Mouse (Mus musculus): ENCODE measurements around the gene Fzd7. TPM values are rescaled to one million over a fixed set of nuclear protein-coding genes. Genes with fewer than 3 reads are reported as not detected.
A peak's percentile ranks its signal among the peaks of the same experiment; 100 is the strongest.

Gene Fzd7
- polyA plus RNA-seq, 1 experiment from 2014 or later = 4.4 TPM

DNA sequence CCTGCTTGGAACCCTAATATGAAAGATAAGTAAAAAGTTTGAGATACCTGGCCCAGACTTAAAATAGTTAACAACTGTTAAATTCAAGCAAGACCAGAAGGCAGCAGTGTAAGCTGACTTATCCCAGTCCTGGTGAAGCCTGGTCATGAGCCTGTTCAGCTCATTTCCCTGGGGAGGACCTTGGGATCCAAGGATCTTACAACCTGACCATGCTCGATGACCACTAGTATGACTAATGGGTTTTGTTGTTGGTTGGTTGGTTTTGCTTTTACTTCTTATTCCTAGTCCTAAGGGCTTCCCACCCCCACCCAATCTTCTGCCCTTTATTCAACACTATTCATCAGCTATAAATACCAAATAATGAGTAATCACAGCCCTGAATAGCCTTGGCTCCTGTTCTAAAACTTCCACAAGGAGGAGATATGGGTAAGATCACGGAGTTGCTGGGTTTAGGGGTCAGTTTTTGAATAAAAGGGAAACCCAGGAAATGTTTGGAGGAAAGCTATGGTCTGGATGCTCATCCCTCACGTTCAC, 38.0 kb upstream of the Fzd7 start:
- Histone ChIP-seq H3K27ac (no peak overlapping the region), H3K27me3 (ENCODE audit: control insufficient read depth, insufficient read depth, low read length) (no peaks in the 10 kb centered on the region), H3K4me2 (replicated peaks) (no peak overlapping the region), H3K9me3 (ENCODE audit: control insufficient read depth, low read length) (no peaks in the 10 kb centered on the region), H3K4me1 (replicated peaks; ENCODE audit: control insufficient read depth, insufficient read depth, low read length) (peaks cover 6% of the 10 kb centered on the region; the same call in 1 of the 2 replicates), H3K9ac (no peak overlapping the region), H3K4me3 (replicated peaks; ENCODE audit: low read length) (no peak overlapping the region), H3K36me3 (replicated peaks; ENCODE audit: control insufficient read depth, insufficient read depth) (no peaks in the 10 kb centered on the region)
- no peak for DNase-seq (ENCODE audit: low spot score)
- no peak for ATAC-seq (ENCODE audit: low FRiP score)
- 84% methylated on average over 3 of the region's 3 CpGs for WGBS

DNA sequence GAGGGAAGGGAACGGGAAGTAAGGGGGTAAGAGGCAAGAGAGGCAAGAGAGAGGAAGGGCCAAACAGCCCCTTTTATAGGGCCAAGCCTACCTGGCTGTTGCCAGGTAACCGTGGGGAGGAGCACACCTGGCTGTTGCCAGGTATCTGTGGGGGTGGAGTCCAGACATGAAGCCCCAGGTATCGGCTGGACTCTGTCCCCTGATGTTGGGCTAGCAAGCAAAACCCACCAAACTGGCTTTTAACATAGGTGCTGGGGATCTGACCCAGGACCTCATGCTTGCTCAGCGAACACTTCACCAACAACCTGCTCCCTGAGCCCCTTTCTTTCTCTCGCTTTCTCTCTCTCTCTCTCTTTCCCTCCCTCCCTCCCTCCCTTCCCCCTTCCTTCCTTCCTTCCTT, 37.0 kb upstream of the Fzd7 start:
- ATAC-seq (ENCODE audit: low FRiP score) (no peak), DNase-seq (ENCODE audit: low spot score) (no peak)
- H3K27me3 ChIP-seq (ENCODE audit: control insufficient read depth, insufficient read depth, low read length) = no peaks in the 10 kb centered on the region
- no peak overlapping the region for H3K4me3 ChIP-seq (replicated peaks; ENCODE audit: low read length)
- H3K9me3 ChIP-seq (ENCODE audit: control insufficient read depth, low read length) = no peaks in the 10 kb centered on the region
- no peaks in the 10 kb centered on the region for H3K36me3 ChIP-seq (replicated peaks; ENCODE audit: control insufficient read depth, insufficient read depth)
- no peak overlapping the region for H3K4me2 ChIP-seq (replicated peaks)
- H3K27ac ChIP-seq = no peak overlapping the region
- no peak overlapping the region for H3K9ac ChIP-seq
- H3K4me1 ChIP-seq (replicated peaks; ENCODE audit: control insufficient read depth, insufficient read depth, low read length) = peaks cover 13% of the 10 kb centered on the region; the same call in 1 of the 2 replicates
- WGBS = 80% methylated on average over 5 of the region's 5 CpGs

DNA sequence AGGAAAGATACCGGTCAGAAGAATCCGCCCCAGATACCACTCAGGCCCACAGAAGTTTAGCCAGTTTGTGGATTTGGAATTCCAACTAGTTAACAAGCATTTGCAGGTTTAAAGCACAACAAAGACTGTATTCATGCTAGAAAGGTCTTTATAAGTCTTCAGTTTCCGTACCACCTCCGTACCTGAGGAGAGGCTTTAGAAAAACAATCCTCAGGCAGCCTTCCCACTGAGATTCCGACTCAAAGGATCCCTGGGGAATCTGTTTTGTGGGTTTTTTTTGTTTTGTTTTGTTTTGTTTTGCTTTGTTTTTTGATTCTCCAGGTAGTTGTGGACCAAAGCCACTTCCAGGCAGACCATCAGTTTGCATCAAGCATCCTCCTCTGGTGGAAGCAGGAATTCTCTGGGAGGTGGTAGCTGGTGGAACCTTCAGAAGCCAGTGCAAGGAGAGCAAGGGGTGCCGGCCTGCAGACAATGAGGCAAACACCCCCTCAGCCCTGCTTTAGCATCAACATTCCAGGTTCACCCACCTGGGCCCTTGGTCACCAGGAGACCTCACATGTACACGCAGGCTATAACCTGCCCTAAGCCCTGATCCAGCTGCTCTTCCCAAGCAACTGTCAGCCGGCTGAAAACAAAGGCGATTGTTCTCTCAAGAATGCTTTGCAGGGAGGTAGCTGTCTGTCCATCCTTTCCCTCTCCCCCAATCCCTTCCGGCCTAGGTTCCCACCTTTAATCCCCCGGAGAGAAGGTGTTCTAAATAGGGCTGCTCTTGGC, 33.5 kb upstream of the Fzd7 start:
- DNase-seq (ENCODE audit: low spot score) = no peak
- Histone ChIP-seq H3K4me1 (replicated peaks; ENCODE audit: control insufficient read depth, insufficient read depth, low read length) (peaks cover 13% of the 10 kb centered on the region; the same call in 1 of the 2 replicates), H3K27me3 (ENCODE audit: control insufficient read depth, insufficient read depth, low read length) (no peaks in the 10 kb centered on the region), H3K27ac (no peak overlapping the region), H3K4me3 (replicated peaks; ENCODE audit: low read length) (no peak overlapping the region), H3K4me2 (replicated peaks) (peak overlapping the region; percentile 19; the same call in 1 of the 2 replicates), H3K9me3 (ENCODE audit: control insufficient read depth, low read length) (0 out of 2 replicates have a peak, but pooled peaks cover 3% of the 10 kb centered on the region), H3K9ac (0 out of 2 replicates have a peak overlapping the region, but pooled peaks have one; percentile 2), H3K36me3 (replicated peaks; ENCODE audit: control insufficient read depth, insufficient read depth) (no peaks in the 10 kb centered on the region)
- 34% methylated on average over 11 of the region's 11 CpGs for WGBS
- no peak for ATAC-seq (ENCODE audit: low FRiP score)

DNA sequence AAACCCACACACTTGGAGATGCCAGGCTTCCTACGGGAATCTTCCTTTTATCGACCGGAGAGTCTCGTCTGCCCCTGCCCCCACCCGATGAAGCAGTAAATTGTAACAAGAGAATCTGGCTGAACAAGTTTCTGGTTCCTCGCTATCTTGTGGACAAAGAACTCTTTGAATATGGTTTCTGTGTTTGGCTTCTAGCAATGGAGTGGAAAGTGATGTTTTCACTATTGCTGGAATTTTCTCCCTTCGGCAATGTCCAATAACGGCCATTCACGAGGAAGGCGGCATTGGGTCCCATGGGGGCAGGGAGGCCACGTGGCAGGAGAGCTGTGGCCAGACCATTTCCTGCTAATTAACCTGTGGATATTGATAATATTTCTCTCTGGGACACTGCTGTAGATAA, 32.8 kb upstream of the Fzd7 start:
- Histone ChIP-seq H3K4me1 (replicated peaks; ENCODE audit: control insufficient read depth, insufficient read depth, low read length) (peaks cover 13% of the 10 kb centered on the region; the same call in 1 of the 2 replicates), H3K4me3 (replicated peaks; ENCODE audit: low read length) (no peak overlapping the region), H3K9ac (0 out of 2 replicates have a peak overlapping the region, but pooled peaks have one; percentile 2), H3K27me3 (ENCODE audit: control insufficient read depth, insufficient read depth, low read length) (no peaks in the 10 kb centered on the region), H3K36me3 (replicated peaks; ENCODE audit: control insufficient read depth, insufficient read depth) (no peaks in the 10 kb centered on the region), H3K27ac (no peak overlapping the region), H3K9me3 (ENCODE audit: control insufficient read depth, low read length) (0 out of 2 replicates have a peak, but pooled peaks cover 3% of the 10 kb centered on the region), H3K4me2 (replicated peaks) (peak overlapping the region; percentile 19; the same call in 1 of the 2 replicates)
- WGBS = 16% methylated on average over 11 of the region's 11 CpGs
- ATAC-seq (ENCODE audit: low FRiP score) (no peak), DNase-seq (ENCODE audit: low spot score) (no peak)

DNA sequence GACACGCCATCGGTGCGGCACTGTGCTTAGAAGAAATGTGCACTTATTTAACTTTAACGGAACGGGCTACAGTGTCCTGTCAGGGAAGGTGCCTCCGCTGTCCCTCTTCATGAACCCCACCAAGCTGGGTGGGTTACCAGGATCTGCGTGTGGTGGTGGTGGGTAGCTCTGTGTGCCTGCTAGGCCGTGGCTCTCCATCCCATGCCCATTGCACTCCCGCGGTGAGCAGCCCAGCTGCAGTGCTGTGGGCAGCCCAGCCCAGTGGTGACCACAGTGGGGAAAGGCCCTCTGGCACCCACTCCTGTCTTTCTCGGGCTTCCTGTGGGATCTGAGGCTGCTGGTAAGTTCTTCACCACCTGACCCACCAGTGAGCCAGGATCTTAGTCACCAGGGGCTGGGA, 31.3 kb upstream of the Fzd7 start:
- Histone ChIP-seq H3K27ac (no peak overlapping the region), H3K27me3 (ENCODE audit: control insufficient read depth, insufficient read depth, low read length) (no peaks in the 10 kb centered on the region), H3K9me3 (ENCODE audit: control insufficient read depth, low read length) (0 out of 2 replicates have a peak, but pooled peaks cover 3% of the 10 kb centered on the region), H3K4me2 (replicated peaks) (no peak overlapping the region), H3K9ac (no peak overlapping the region), H3K36me3 (replicated peaks; ENCODE audit: control insufficient read depth, insufficient read depth) (no peaks in the 10 kb centered on the region), H3K4me1 (replicated peaks; ENCODE audit: control insufficient read depth, insufficient read depth, low read length) (peaks cover 13% of the 10 kb centered on the region; the same call in 1 of the 2 replicates), H3K4me3 (replicated peaks; ENCODE audit: low read length) (no peak overlapping the region)
- WGBS = 82% methylated on average over 11 of the region's 11 CpGs
- DNase-seq (ENCODE audit: low spot score) (no peak), ATAC-seq (ENCODE audit: low FRiP score) (no peak)

DNA sequence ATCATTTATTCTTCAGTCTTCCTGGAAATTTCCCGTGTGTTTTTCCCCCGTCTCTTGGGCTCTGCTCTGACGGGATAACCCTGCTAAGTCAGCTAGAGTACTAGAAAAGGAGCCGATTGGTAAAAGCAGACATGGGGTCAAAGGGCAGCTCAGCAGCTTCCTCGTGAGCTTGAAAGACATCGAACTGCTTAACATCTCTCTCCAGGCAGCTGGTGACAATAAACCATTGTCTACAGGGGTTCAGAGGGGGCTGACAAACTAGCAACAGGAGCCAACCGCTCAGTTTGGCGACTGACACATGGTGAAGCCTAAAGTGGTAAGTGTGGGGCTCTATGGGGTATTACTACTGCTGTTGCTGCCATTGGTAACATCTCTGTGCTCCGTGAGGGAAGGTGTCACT, 30.6 kb upstream of the Fzd7 start:
- H3K4me3 ChIP-seq (replicated peaks; ENCODE audit: low read length) = no peak overlapping the region
- WGBS = 8% methylated on average over 9 of the region's 9 CpGs
- no peaks in the 10 kb centered on the region for H3K27me3 ChIP-seq (ENCODE audit: control insufficient read depth, insufficient read depth, low read length)
- DNase-seq (ENCODE audit: low spot score) = no peak
- H3K9ac ChIP-seq = no peak overlapping the region
- no peak for ATAC-seq (ENCODE audit: low FRiP score)
- peaks cover 13% of the 10 kb centered on the region; the same call in 1 of the 2 replicates for H3K4me1 ChIP-seq (replicated peaks; ENCODE audit: control insufficient read depth, insufficient read depth, low read length)
- H3K4me2 ChIP-seq (replicated peaks) = no peak overlapping the region
- H3K27ac ChIP-seq = no peak overlapping the region
- H3K9me3 ChIP-seq (ENCODE audit: control insufficient read depth, low read length) = 0 out of 2 replicates have a peak, but pooled peaks cover 3% of the 10 kb centered on the region
- H3K36me3 ChIP-seq (replicated peaks; ENCODE audit: control insufficient read depth, insufficient read depth) = no peaks in the 10 kb centered on the region

DNA sequence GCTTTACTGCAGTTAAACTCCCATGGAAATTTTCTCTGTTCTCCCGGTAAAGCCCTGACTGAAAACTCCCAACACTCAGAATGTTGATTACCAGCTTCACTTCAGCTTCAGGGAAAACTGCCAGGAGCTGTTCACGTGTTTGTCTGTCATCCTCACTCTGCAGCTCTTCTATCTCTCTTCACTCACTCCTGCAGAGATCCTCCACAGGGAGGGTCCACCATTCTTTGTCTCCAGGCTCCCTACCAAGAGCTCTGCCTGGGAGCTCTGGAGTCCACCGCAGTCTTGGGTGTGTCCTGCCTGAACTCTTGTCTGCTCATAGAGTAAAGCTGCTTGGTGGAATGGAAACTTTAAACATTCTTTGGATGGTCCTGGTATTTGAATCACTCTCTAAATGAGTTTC, 25.4 kb upstream of the Fzd7 start:
- Histone ChIP-seq H3K36me3 (replicated peaks; ENCODE audit: control insufficient read depth, insufficient read depth) (no peaks in the 10 kb centered on the region), H3K4me3 (replicated peaks; ENCODE audit: low read length) (no peak overlapping the region), H3K27me3 (ENCODE audit: control insufficient read depth, insufficient read depth, low read length) (no peaks in the 10 kb centered on the region), H3K4me1 (replicated peaks; ENCODE audit: control insufficient read depth, insufficient read depth, low read length) (no peaks in the 10 kb centered on the region), H3K27ac (no peak overlapping the region), H3K9ac (no peak overlapping the region), H3K9me3 (ENCODE audit: control insufficient read depth, low read length) (0 out of 2 replicates have a peak, but pooled peaks cover 3% of the 10 kb centered on the region), H3K4me2 (replicated peaks) (no peak overlapping the region)
- no peak for DNase-seq (ENCODE audit: low spot score)
- WGBS = 18% methylated on average over 3 of the region's 3 CpGs
- no peak for ATAC-seq (ENCODE audit: low FRiP score)

DNA sequence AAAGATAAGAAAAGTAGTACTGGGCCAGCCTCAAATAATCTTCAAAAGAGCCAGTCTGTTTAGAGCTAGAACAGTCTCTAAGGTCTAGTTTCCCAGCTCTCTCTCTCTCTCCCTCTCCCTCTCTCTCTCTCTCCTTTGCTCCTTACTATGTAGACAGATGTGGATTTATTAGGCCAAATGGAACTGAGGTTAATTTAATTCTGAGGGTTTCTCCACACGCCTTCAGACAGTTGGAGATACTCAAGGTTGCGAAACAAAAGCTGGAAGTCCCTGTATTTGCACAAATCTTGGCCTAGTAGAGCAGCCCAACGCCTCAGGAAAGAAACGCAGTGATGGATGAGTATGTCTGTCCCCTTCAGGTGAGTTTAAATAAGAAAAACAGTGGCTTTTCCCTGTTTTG, 24.4 kb upstream of the Fzd7 start:
- WGBS = 79% methylated on average over 4 of the region's 4 CpGs
- H3K4me1 ChIP-seq (replicated peaks; ENCODE audit: control insufficient read depth, insufficient read depth, low read length) = no peaks in the 10 kb centered on the region
- no peak overlapping the region for H3K27ac ChIP-seq
- H3K4me3 ChIP-seq (replicated peaks; ENCODE audit: low read length) = no peak overlapping the region
- ATAC-seq (ENCODE audit: low FRiP score) (no peak), DNase-seq (ENCODE audit: low spot score) (no peak)
- H3K27me3 ChIP-seq (ENCODE audit: control insufficient read depth, insufficient read depth, low read length) = no peaks in the 10 kb centered on the region
- H3K36me3 ChIP-seq (replicated peaks; ENCODE audit: control insufficient read depth, insufficient read depth) = no peaks in the 10 kb centered on the region
- H3K9me3 ChIP-seq (ENCODE audit: control insufficient read depth, low read length) = no peaks in the 10 kb centered on the region
- H3K4me2 ChIP-seq (replicated peaks) = no peak overlapping the region
- H3K9ac ChIP-seq = no peak overlapping the region

DNA sequence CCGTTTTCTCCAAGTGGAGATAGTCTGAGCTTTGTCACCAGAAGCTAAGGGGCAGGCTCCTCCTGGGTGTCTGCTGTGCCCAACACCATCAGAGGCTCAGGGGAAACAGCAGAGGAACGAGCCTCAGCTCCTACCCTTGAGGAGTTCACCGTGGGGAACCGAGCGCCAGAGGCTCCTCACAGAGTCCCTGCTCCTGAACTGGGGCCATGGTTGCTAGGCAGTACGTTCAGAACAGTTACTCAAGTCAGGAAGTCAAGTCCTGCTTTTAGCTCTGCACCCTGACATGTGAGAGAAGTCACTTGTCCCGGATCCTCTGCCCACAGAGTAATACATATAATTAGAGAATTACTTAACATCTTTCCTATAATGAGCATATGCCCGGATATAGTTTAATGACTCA, 23.3 kb upstream of the Fzd7 start:
- Histone ChIP-seq H3K4me1 (replicated peaks; ENCODE audit: control insufficient read depth, insufficient read depth, low read length) (no peaks in the 10 kb centered on the region), H3K9me3 (ENCODE audit: control insufficient read depth, low read length) (no peaks in the 10 kb centered on the region), H3K4me2 (replicated peaks) (no peak overlapping the region), H3K27ac (no peak overlapping the region), H3K27me3 (ENCODE audit: control insufficient read depth, insufficient read depth, low read length) (no peaks in the 10 kb centered on the region), H3K9ac (no peak overlapping the region), H3K36me3 (replicated peaks; ENCODE audit: control insufficient read depth, insufficient read depth) (no peaks in the 10 kb centered on the region), H3K4me3 (replicated peaks; ENCODE audit: low read length) (no peak overlapping the region)
- no peak for ATAC-seq (ENCODE audit: low FRiP score)
- no peak for DNase-seq (ENCODE audit: low spot score)
- WGBS = 14% methylated on average over 8 of the region's 8 CpGs

Measured in hindbrain, embryonic 14.5 days (tissue).